Mouse (Mus musculus): ENCODE measurements at regions not wholly inside any gene's neighbourhood (a gene's known extent, or its start where the extent isn't known, plus 50 kb on each side); places are given as distances from the start of the nearest gene placed in this dataset.

DNA sequence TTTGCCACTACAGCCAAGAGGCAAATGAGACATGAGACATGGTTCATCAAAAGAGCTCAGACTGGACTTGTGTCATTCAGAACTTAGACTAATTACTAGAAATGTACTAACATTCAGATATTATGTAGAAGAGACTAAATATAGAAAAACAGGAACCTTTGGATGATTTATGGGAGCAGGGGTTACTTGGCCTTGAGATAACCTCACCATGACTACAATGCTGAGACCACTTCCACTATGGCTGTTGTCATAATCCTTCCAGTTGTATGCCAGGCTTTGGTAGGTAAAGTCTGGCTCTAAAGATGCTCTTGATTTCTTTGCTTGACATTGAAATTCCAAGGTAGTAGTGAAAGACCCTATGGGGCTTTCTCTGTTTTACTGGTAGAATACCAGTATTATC lies 369.3 kb upstream of the Thbs1 start:
- TF ChIP-seq POLR2A (IDR thresholded peaks at IDR 0.05; ENCODE audit: extremely low read depth, insufficient read depth, low read length) (no peak), CTCF (IDR thresholded peaks at IDR 0.05; ENCODE audit: extremely low read depth, insufficient read depth, low read length) (no peak)
- no peak overlapping the region for H3K27ac ChIP-seq (ENCODE audit: insufficient read depth, low read length)

DNA sequence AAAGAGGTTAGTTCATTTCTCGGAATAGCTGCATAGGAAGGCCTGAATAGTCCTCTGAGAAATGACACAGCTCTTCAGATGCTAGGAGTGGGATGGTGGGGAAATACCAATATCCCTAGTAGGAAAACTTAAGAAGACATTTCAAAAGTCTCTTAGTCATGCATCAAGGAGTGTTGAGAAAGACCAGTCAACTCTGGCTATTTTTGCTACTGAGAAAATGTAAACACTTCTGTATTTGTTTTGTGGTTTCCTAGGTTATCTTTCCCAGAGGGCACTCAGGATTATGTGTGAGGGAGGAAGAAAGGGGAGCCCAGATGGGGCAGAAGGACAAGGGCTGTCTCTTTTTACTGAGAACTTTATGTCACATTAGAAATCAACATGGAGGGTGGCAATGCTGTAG lies 367.8 kb upstream of the Thbs1 start:
- no peaks in the 10 kb centered on the region for H3K4me1 ChIP-seq (ENCODE audit: control insufficient read depth, insufficient read depth, low read length)
- no peak for TF ChIP-seq POLR2A (IDR thresholded peaks at IDR 0.05; ENCODE audit: extremely low read depth, insufficient read depth, low read length)
- TF ChIP-seq CTCF (IDR thresholded peaks at IDR 0.05; ENCODE audit: extremely low read depth, insufficient read depth, low read length): no peak
- no peak overlapping the region for H3K4me3 ChIP-seq (ENCODE audit: insufficient read depth, low read length)
- no peak overlapping the region for H3K27ac ChIP-seq (ENCODE audit: insufficient read depth, low read length)

More for the DNA sequence above, 369.3 kb upstream of the Thbs1 start:
- Histone ChIP-seq H3K4me1 (ENCODE audit: control insufficient read depth, insufficient read depth, low read length) (no peaks in the 10 kb centered on the region), H3K4me3 (ENCODE audit: insufficient read depth, low read length) (no peak overlapping the region)

DNA sequence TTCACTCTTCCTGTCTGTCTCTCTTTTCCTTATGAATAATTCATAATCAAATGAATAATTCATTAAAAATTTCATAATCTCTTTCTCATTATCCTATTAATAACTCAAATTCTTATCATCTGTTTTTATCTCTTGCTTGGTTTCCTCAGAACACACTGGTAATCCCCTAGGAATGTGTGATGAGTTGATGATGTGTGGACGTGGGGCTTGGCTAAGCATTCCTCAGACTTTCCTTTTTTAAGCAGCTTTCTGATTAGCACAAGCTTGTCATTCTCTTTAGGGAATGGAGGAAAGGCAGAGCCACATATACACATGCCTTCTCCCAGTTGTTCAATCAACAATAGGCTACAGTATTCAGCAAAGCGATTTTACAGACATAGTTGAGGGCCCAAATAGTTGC lies 365.9 kb upstream of the Thbs1 start:
- TF ChIP-seq POLR2A (IDR thresholded peaks at IDR 0.05; ENCODE audit: extremely low read depth, insufficient read depth, low read length) (no peak), CTCF (IDR thresholded peaks at IDR 0.05; ENCODE audit: extremely low read depth, insufficient read depth, low read length) (no peak)
- H3K27ac ChIP-seq (ENCODE audit: insufficient read depth, low read length): no peak overlapping the region
- no peaks in the 10 kb centered on the region for H3K4me1 ChIP-seq (ENCODE audit: control insufficient read depth, insufficient read depth, low read length)

DNA sequence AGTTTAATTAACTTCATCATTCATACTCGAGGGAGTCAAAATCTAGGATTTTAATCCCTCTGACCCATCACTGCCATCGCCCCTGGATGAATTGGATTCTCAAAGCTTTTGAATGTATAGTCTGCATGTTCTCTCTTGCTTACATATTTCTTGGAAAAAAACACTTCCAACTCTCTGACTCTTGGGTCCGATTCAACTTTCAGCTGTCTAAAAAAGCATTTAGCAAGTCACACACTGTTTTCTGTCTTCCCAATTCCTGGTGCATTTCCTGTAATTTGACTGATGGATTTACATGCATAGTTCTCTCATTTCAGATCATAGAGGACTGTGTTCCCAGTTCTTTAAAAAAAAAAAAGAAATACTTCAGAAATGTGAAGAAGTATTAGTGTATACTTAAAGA lies 364.5 kb upstream of the Thbs1 start:
- no peaks in the 10 kb centered on the region for H3K4me1 ChIP-seq (ENCODE audit: control insufficient read depth, insufficient read depth, low read length)
- H3K27ac ChIP-seq (ENCODE audit: insufficient read depth, low read length): no peak overlapping the region
- no peak for TF ChIP-seq POLR2A (IDR thresholded peaks at IDR 0.05; ENCODE audit: extremely low read depth, insufficient read depth, low read length)
- no peak for TF ChIP-seq CTCF (IDR thresholded peaks at IDR 0.05; ENCODE audit: extremely low read depth, insufficient read depth, low read length)
- H3K4me3 ChIP-seq (ENCODE audit: insufficient read depth, low read length): no peak overlapping the region

More for the DNA sequence above, 365.9 kb upstream of the Thbs1 start:
- H3K4me3 ChIP-seq (ENCODE audit: insufficient read depth, low read length): no peak overlapping the region

DNA sequence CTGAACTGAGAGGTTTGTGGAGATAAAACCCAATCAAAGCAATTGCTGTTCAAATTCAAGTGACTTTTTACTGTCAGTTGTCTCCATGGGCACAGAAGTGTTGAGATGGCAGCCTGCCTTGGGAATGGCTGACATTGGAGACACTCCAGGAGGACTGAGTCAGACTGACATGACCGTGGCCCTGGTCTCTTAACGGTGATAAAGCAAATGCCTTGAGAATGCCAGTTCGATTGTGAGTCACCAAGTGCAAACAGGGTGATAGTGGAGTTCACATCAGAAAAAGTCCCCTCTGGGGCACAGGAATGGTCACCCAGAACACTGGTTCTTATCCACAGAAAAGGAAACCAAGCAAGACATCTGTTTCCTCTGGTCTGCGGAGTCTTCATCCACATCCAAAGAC lies 362.8 kb upstream of the Thbs1 start:
- Histone ChIP-seq H3K4me1 (ENCODE audit: control insufficient read depth, insufficient read depth, low read length) (no peaks in the 10 kb centered on the region), H3K4me3 (ENCODE audit: insufficient read depth, low read length) (no peak overlapping the region), H3K27ac (ENCODE audit: insufficient read depth, low read length) (no peak overlapping the region)
- TF ChIP-seq CTCF (IDR thresholded peaks at IDR 0.05; ENCODE audit: extremely low read depth, insufficient read depth, low read length) (no peak), POLR2A (IDR thresholded peaks at IDR 0.05; ENCODE audit: extremely low read depth, insufficient read depth, low read length) (no peak)

DNA sequence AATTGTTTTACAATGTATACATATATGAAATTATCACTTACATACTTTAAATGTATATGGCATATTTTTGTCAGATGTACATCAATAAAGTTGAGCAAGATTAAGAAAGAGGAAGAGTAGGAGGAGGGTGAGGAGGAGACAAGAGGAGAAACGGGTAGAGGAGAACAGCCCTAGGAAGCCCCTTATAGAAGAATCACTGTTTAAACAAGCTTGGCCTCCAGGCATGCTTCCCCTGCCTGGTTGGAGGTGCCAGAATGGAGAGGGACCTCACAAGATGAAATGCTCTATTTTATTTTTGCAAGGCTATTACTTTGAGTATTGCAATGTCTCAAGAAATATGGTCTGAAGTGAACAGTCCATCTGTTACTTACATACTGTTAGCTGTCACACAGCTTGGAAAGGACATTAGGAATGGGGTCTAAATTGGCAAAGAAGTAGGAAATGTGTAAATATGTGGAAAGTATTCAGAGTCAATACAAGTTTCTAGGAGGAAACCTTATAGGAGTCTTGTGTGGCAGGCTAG lies 352.1 kb upstream of the Thbs1 start:
- H3K4me3 ChIP-seq (ENCODE audit: insufficient read depth, low read length): no peak overlapping the region
- TF ChIP-seq CTCF (IDR thresholded peaks at IDR 0.05; ENCODE audit: extremely low read depth, insufficient read depth, low read length) (no peak), POLR2A (IDR thresholded peaks at IDR 0.05; ENCODE audit: extremely low read depth, insufficient read depth, low read length) (no peak)

DNA sequence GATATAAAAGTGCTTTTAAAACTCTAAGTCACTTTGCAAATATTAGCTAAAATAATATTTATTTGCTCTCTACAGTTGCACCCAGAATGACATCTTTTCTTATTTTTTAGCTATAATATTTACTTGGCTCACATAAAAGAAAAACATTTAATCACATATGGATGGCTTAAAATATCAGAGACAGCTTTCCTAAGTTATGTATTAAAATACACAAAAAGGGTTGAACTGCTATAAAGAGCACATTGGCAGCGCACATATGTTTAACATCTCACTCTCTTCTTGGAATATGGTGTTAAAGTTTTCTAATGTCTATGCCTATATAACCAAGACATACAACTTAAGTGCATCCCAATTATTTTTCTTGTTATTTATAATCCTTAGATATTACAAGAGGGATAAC lies 348.0 kb upstream of the Thbs1 start:
- no peak overlapping the region for H3K4me3 ChIP-seq (ENCODE audit: insufficient read depth, low read length)
- no peak overlapping the region for H3K27ac ChIP-seq (ENCODE audit: insufficient read depth, low read length)
- TF ChIP-seq POLR2A (IDR thresholded peaks at IDR 0.05; ENCODE audit: extremely low read depth, insufficient read depth, low read length): no peak
- no peak for TF ChIP-seq CTCF (IDR thresholded peaks at IDR 0.05; ENCODE audit: extremely low read depth, insufficient read depth, low read length)
- no peaks in the 10 kb centered on the region for H3K4me1 ChIP-seq (ENCODE audit: control insufficient read depth, insufficient read depth, low read length)

More for the DNA sequence above, 352.1 kb upstream of the Thbs1 start:
- Histone ChIP-seq H3K4me1 (ENCODE audit: control insufficient read depth, insufficient read depth, low read length) (no peaks in the 10 kb centered on the region), H3K27ac (ENCODE audit: insufficient read depth, low read length) (no peak overlapping the region)

DNA sequence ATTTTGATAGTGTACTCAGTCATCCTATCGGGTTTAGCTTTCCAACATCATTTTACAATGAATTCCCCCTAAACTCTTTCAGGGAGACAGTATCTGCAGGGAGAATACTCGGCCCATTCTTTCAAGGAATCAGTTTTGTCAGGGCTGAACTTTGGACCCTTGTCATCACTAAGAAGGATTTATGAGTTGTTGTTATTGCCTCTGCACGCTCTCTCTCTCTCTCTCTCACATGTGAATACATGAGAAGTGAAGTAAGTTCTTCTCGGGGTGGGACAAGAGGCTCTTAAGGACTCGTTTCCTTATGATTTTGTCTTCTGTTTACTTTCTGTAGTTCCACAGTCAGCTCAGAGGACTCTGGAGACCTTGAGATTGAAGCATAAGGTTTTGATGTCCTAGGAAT lies 346.1 kb upstream of the Thbs1 start:
- no peak overlapping the region for H3K27ac ChIP-seq (ENCODE audit: insufficient read depth, low read length)
- no peak overlapping the region for H3K4me3 ChIP-seq (ENCODE audit: insufficient read depth, low read length)
- no peak for TF ChIP-seq CTCF (IDR thresholded peaks at IDR 0.05; ENCODE audit: extremely low read depth, insufficient read depth, low read length)
- no peak for TF ChIP-seq POLR2A (IDR thresholded peaks at IDR 0.05; ENCODE audit: extremely low read depth, insufficient read depth, low read length)
- no peaks in the 10 kb centered on the region for H3K4me1 ChIP-seq (ENCODE audit: control insufficient read depth, insufficient read depth, low read length)

DNA sequence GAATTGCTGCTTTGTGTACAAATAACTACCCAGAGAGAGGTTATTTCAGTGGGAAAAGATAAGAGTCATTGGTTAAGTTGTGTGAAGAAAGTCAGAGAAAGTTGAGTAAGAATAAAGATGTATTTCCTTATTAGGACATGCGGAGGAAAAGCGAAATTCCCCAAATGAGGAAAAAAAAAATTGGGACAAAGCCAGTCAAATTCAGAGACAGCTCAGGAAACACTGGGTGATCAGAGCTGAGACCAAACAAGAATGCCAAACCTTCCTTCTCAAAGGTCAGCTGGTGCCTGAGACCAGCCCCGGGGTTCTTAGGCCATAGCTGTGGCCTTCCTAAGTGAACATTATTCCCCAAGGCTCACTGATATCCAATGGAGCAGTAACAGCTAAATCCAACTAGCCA lies 345.2 kb upstream of the Thbs1 start:
- Histone ChIP-seq H3K4me3 (ENCODE audit: insufficient read depth, low read length) (no peak overlapping the region), H3K4me1 (ENCODE audit: control insufficient read depth, insufficient read depth, low read length) (no peaks in the 10 kb centered on the region), H3K27ac (ENCODE audit: insufficient read depth, low read length) (no peak overlapping the region)
- TF ChIP-seq CTCF (IDR thresholded peaks at IDR 0.05; ENCODE audit: extremely low read depth, insufficient read depth, low read length) (no peak), POLR2A (IDR thresholded peaks at IDR 0.05; ENCODE audit: extremely low read depth, insufficient read depth, low read length) (no peak)

DNA sequence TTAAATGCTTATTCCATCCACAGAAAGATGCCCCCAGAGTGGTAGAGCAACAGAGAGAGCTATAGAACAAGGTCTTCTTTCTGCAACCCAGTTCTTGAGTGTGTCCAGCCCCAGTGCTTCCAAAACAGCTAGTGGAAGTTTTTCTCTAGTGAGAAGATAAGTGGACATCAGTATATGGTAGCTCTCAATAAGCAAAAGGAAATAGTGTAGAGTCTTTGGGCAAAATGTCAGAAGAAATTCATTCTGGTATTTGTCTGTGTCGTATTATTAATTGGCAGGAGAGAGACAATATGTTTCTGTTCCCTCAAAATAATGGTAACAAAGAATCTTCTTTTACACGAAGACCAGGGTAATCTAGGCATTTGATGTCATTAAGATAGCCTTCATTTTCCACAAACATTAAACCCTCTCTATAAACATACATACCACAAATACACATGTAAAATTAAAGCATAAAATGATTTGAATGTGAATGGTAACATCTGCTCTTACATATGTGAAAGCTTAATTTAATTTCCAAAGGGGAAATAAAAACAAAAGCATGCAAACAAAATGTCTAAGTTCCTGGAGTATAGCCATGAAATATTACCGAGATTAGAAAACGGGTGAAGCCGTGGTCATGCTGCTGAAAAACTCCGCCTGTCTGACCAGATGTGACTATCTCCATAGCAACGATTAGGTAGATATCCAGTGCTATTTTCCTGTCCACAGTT lies 342.1 kb upstream of the Thbs1 start:
- TF ChIP-seq CTCF (IDR thresholded peaks at IDR 0.05; ENCODE audit: extremely low read depth, insufficient read depth, low read length): no peak
- no peak for TF ChIP-seq POLR2A (IDR thresholded peaks at IDR 0.05; ENCODE audit: extremely low read depth, insufficient read depth, low read length)
- no peak overlapping the region for H3K4me3 ChIP-seq (ENCODE audit: insufficient read depth, low read length)
- H3K4me1 ChIP-seq (ENCODE audit: control insufficient read depth, insufficient read depth, low read length): no peaks in the 10 kb centered on the region
- H3K27ac ChIP-seq (ENCODE audit: insufficient read depth, low read length): no peak overlapping the region
